Mouse (Mus musculus): ENCODE data around the gene Prickle3. TPM values are rescaled to one million over a fixed set of nuclear protein-coding genes. Genes with fewer than 3 reads are reported as not detected.
"Not testable (repeated sequence)": the region's sequence is repeated elsewhere in the genome, so short reads cannot be mapped to it uniquely, and the experiment has no call there.

Gene Prickle3
- total RNA-seq, 2 experiments from 2014 or later: 1.2 to 1.3 TPM

DNA sequence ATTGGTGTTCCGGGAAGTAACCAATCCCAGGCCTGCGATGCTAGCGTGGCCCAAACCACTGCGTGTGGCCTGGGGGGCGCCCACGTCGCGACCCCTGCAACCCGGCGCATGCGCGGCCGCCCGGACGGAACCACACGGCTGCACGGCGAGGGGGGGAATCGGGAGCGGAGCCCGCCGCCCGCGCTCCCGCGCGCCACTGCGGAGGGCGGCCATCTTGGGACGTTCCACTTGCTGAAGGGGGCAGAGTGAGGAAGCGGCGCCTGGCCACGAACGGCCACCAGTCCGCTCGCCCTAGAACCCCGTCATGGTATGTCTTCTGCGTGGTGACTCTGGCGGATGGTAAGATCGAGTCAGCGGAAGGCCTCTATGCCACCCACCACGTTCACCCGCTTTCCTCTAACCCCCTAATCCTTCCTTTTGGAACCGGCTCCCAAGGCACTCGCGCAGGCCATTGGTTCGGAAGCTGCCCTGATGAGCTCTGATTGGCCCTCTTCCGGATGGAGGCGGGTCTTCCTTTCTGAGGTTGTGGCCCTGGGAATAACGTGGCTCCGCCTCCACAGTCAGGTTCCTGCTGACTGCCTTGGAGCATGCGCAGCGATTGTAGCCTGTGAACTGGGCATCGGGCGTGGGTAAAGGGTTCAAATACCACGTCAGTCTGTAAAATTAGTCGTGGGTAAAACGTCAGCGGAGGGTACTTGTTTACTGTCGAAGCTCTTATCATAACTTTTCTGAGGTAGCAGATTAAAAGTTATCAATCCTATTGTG, 57.3 kb downstream of the Prickle3 start, which contains the start of gene Wdr45:
Wdr45 (plus strand) TSS at position 199 of the 765 bp plus-strand sequence.
- DNase-seq (ENCODE audit: extremely low spot score in 1 of 2, low spot score in 2 of 2): peak; percentile 92 to 95
- intact Hi-C loops (cut with DNase I): not testable (repeated sequence)

DNA sequence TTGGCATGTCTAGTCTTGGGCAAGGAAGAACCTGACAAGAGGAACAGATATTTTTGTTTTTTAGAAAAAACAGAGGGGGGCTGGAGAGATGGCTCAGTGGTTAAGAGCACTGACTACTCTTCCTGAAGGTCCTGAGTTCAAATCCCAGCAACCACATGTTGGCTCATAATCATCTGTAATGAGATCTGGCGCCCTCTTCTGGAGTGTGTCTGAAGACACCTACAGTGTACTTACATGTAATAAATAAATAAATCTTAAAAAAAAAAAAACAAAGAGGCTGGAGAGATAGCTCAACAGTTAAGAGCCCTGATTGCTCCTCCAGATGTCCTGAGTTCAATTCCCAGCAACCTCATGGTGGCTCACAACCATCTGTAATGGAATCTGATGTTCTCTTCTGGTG, 59.0 kb downstream of the Prickle3 start:
- intact Hi-C loops (cut with DNase I); DNase-seq (ENCODE audit: extremely low spot score in 1 of 2, low spot score in 2 of 2): not testable (repeated sequence)

Other genes with a start within 250 kb of the Prickle3 start
- under 1 TPM in 1 of 2 experiments, not detected in 1; 0.62 TPM for gene Foxp3, start 83.6 kb upstream of the Prickle3 start, total RNA-seq (2021)
- gene Ppp1r3f, start 83.0 kb upstream of the Prickle3 start, total RNA-seq (2021): 10 to 100 TPM; 13.5 to 15.9 TPM
- 10 to 100 TPM; 22.8 to 25.9 TPM for gene Ccdc22, start 51.7 kb upstream of the Prickle3 start, total RNA-seq (2021)
- under 1 TPM; 0.08 to 0.17 TPM for gene Cacna1f, start 50.2 kb upstream of the Prickle3 start, total RNA-seq (2021)
- gene Syp, start 18.8 kb upstream of the Prickle3 start, total RNA-seq (2021): 1,000 to 10,000 TPM; 1,744 to 1,801 TPM
- gene Plp2, start 14.1 kb downstream of the Prickle3 start, total RNA-seq (2021): 10 to 100 TPM; 15.6 to 18.1 TPM
- gene Magix, start 24.0 kb downstream of the Prickle3 start, total RNA-seq (2021): under 1 TPM; 0.12 to 0.34 TPM
- gene Gpkow, start 39.9 kb downstream of the Prickle3 start, total RNA-seq (2021): 10 to 100 TPM; 37.1 to 39.3 TPM
- 10 to 100 TPM; 38.5 to 43.3 TPM for gene Wdr45, start 57.1 kb downstream of the Prickle3 start, total RNA-seq (2021)
- gene Gm45208, start 65.0 kb downstream of the Prickle3 start, total RNA-seq (2021): under 1 TPM in 1 of 2 experiments, not detected in 1; 0.69 TPM
- 100 to 1,000 TPM in 1 of 2 experiments, 10 to 100 TPM in 1; 97.3 to 105 TPM for gene Praf2, start 71.2 kb downstream of the Prickle3 start, total RNA-seq (2021)
- gene Ccdc120, start 93.6 kb downstream of the Prickle3 start, total RNA-seq (2021): 10 to 100 TPM; 28.9 to 29.7 TPM
- 10 to 100 TPM; 30.0 to 35.6 TPM for gene Tfe3, start 105.3 kb downstream of the Prickle3 start, total RNA-seq (2021)
- gene Gripap1, start 132.5 kb downstream of the Prickle3 start, total RNA-seq (2021): 10 to 100 TPM; 79.5 to 84.6 TPM
- 10 to 100 TPM; 10.9 to 11.3 TPM for gene Kcnd1, start 165.0 kb downstream of the Prickle3 start, total RNA-seq (2021)
- gene Otud5, start 184.1 kb downstream of the Prickle3 start, total RNA-seq (2021): 10 to 100 TPM; 64.5 to 65.6 TPM
- 10 to 100 TPM; 43.7 to 44.9 TPM for gene Pim2, start 221.0 kb downstream of the Prickle3 start, total RNA-seq (2021)
- gene Slc35a2, start 226.8 kb downstream of the Prickle3 start, total RNA-seq (2021): 10 to 100 TPM; 43.4 to 47.5 TPM
- 10 to 100 TPM; 77.7 to 81.3 TPM for gene Pqbp1, start 242.0 kb downstream of the Prickle3 start, total RNA-seq (2021)
- gene Timm17b, start 242.1 kb downstream of the Prickle3 start, total RNA-seq (2021): 10 to 100 TPM; 25.5 to 34.1 TPM